Mouse (Mus musculus): ENCODE measurements around the gene Pakap. TPM values are rescaled to one million over a fixed set of nuclear protein-coding genes. Genes with fewer than 3 reads are reported as not detected.

Gene Pakap
- polyA plus RNA-seq, 1 experiment, result 6.3 TPM

DNA sequence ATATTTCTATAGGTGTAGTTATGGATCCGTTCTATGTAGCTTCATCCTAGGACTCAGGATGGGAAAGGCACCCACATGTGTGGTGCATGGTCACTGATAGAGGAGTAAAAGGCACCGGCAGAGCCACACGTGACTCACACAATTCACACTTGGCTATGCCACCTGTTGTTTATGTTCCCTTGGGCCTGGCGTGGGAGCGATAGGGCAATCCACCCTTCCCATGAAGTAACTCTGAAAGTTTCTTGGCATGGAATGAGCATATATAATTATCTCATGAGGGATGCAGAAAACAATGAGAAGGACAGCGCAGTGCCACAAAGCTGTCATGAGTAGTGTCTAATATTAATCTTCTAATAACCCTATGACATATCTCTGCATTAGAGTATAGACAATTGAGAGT, 162.1 kb downstream of the Pakap start:
- WGBS, result 38% methylated on average over 6 of the region's 6 CpGs
- TF ChIP-seq CTCF (IDR thresholded peaks at IDR 0.05; ENCODE audit: borderline replicate concordance, insufficient read depth, low read depth, low read length) (no peak), POLR2A (IDR thresholded peaks at IDR 0.05; ENCODE audit: borderline replicate concordance, insufficient read depth, low read length) (no peak)
- Histone ChIP-seq H3K4me3 (replicated peaks; ENCODE audit: insufficient read depth, low read depth, low read length) (no peak overlapping the region), H3K27ac (ENCODE audit: insufficient read depth, low read length) (no peak overlapping the region), H3K27me3 (ENCODE audit: control insufficient read depth, insufficient read depth, low read length) (no peaks in the 10 kb centered on the region), H3K4me1 (ENCODE audit: control insufficient read depth, insufficient read depth, low read length) (no peaks in the 10 kb centered on the region)
- DNase-seq, result no peak

DNA sequence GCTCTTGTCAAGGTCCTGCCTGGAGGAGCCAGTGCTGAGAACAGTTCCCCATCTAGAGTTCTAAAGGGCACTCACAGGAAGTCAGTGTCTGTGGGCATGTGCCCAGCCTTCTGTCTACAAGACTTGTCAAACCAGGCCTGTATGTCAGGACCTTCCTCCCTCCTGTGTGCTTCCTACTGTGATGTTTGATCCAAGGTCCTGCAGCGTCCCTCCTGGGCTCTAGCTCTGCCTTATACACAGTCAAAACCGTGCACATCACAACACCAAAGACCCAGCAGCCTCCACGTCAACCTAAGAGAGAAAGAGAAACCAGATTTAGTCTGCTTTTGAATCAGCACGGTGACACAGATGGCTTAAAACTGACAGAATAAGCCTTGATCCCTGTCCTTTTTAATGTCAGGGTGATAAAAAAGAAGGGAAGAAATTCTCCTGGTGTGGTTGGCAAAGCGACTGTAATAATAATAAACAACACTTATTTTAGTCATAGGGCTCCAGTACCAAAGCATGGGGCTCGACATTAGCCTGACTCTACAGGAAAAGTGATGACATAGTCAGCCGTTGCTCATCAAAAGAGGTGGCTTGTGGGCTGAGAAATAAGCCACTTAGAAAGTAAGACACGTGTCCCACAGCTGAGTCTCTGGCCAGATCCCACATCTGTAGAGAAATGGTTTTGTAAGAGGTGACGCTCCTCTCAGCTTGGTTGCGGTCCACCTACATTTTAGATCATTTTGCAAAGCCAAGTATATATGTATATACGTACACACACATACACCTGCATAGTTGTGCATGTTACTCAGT, 163.0 kb downstream of the Pakap start:
- TF ChIP-seq CTCF (IDR thresholded peaks at IDR 0.05; ENCODE audit: borderline replicate concordance, insufficient read depth, low read depth, low read length) (no peak), POLR2A (IDR thresholded peaks at IDR 0.05; ENCODE audit: borderline replicate concordance, insufficient read depth, low read length) (no peak)
- Histone ChIP-seq H3K27ac (ENCODE audit: insufficient read depth, low read length) (no peak overlapping the region), H3K4me3 (replicated peaks; ENCODE audit: insufficient read depth, low read depth, low read length) (no peak overlapping the region), H3K4me1 (ENCODE audit: control insufficient read depth, insufficient read depth, low read length) (no peaks in the 10 kb centered on the region), H3K27me3 (ENCODE audit: control insufficient read depth, insufficient read depth, low read length) (no peaks in the 10 kb centered on the region)
- DNase-seq, result no peak
- 70% methylated on average over 11 of the region's 11 CpGs for WGBS

DNA sequence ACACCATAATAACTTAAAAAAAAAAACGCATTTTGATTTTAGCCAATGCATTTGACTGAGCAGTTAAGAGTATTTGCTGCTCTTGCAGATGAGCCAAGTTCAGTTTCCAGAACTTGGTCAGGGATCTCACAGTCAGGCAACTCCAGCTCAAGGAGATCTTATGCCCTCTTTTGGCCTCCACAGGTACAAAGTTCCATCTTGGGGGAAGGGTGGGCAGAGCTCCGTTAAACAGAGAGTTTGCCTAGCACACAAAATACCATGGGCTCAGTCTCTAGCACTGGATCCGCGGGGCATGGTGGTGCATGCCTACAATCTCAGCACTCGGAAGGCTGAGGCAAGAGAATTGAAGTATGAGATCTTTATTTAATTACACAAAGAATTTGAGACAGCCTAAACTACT, 164.4 kb downstream of the Pakap start:
- Histone ChIP-seq H3K27me3 (ENCODE audit: control insufficient read depth, insufficient read depth, low read length) (no peaks in the 10 kb centered on the region), H3K27ac (ENCODE audit: insufficient read depth, low read length) (no peak overlapping the region), H3K4me1 (ENCODE audit: control insufficient read depth, insufficient read depth, low read length) (no peaks in the 10 kb centered on the region), H3K4me3 (replicated peaks; ENCODE audit: insufficient read depth, low read depth, low read length) (no peak overlapping the region)
- WGBS, result 83% methylated on average over 5 of the region's 5 CpGs
- TF ChIP-seq POLR2A (IDR thresholded peaks at IDR 0.05; ENCODE audit: borderline replicate concordance, insufficient read depth, low read length) (no peak), CTCF (IDR thresholded peaks at IDR 0.05; ENCODE audit: borderline replicate concordance, insufficient read depth, low read depth, low read length) (no peak)
- DNase-seq, result no peak

DNA sequence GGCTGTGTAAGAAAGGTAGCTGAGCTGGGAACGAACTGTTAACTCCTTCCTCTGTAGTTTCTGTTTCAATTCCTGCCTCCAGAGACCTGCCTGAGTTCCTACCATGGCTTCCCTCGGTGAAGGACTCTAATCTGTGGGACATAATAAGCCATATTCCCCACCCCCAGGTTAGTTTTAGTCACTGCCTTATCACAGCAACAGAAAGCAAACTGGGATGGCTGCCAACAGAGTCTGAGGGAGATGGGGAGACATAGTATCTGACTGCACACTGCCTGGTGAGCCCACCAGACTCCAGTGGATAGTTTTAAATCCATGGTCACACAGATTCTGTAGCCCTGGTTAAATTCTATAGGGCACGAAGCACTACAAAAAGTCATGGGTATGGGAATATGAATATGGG, 165.5 kb downstream of the Pakap start:
- TF ChIP-seq POLR2A (IDR thresholded peaks at IDR 0.05; ENCODE audit: borderline replicate concordance, insufficient read depth, low read length) (no peak), CTCF (IDR thresholded peaks at IDR 0.05; ENCODE audit: borderline replicate concordance, insufficient read depth, low read depth, low read length) (no peak)
- H3K4me3 ChIP-seq (replicated peaks; ENCODE audit: insufficient read depth, low read depth, low read length), result no peak overlapping the region
- no peak overlapping the region for H3K27ac ChIP-seq (ENCODE audit: insufficient read depth, low read length)
- H3K4me1 ChIP-seq (ENCODE audit: control insufficient read depth, insufficient read depth, low read length), result no peaks in the 10 kb centered on the region
- WGBS, result 75% methylated on average over 3 of the region's 3 CpGs
- H3K27me3 ChIP-seq (ENCODE audit: control insufficient read depth, insufficient read depth, low read length), result no peaks in the 10 kb centered on the region
- no peak for DNase-seq

DNA sequence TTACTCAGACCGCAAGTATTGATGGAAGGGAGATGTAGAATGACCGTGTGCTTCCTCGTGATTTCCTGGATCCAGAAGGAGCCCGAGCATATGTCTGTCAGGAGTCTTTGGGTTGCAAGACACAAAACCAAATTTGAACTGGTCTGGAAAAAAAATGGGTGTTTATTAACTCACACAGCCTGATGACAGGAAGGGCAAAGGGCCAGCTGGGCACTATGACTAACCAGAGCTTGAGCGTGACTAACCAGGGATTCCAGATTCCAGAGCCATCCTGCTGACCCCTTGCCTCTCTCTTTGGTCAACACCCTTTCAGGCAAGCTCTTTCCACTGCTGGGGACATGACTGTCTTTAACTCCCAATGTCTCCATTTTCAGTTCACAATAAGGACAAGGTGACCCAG, 167.4 kb downstream of the Pakap start:
- no peak for DNase-seq
- 85% methylated on average over 5 of the region's 5 CpGs for WGBS
- TF ChIP-seq POLR2A (IDR thresholded peaks at IDR 0.05; ENCODE audit: borderline replicate concordance, insufficient read depth, low read length), result no peak
- TF ChIP-seq CTCF (IDR thresholded peaks at IDR 0.05; ENCODE audit: borderline replicate concordance, insufficient read depth, low read depth, low read length), result no peak

DNA sequence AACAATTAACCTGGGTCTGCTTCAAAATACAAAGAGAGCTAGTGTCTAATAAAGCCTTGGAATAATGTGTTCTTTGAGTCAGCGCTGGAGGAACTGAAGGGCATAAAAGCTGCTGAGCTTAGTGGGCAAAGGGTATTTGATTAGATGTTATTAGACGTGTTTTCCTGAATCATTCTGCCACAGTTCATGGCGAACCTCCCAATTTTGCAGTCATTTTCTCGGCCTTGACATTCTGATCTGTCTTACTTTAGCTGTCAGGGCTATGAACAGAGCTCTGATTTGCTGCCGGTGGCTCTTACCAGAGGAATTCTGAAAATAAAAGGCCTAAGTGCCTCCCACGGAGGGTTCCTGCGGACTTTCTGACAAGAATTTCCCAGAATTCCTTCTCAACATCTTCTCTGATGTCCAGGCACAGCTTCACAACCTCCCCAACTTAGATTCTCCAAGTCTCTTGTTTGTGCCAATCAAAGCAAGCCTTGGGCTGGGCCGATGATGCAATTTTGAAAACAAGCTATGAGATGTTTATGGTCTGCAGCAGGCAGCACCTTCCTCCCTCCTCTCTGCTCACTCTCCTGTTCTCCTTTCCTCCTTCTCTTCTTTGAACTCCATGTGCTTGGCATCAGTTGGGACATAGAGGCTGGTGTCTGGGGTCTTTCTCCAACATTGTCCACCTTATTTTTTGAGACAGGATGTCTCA, 171.0 kb downstream of the Pakap start:
- Histone ChIP-seq H3K4me1 (ENCODE audit: control insufficient read depth, insufficient read depth, low read length) (no peaks in the 10 kb centered on the region), H3K27ac (ENCODE audit: insufficient read depth, low read length) (no peak overlapping the region), H3K4me3 (replicated peaks; ENCODE audit: insufficient read depth, low read depth, low read length) (no peak overlapping the region), H3K27me3 (ENCODE audit: control insufficient read depth, insufficient read depth, low read length) (no peaks in the 10 kb centered on the region)
- DNase-seq, result no peak
- 42% methylated on average over 8 of the region's 8 CpGs for WGBS
- TF ChIP-seq CTCF (IDR thresholded peaks at IDR 0.05; ENCODE audit: borderline replicate concordance, insufficient read depth, low read depth, low read length), result no peak
- no peak for TF ChIP-seq POLR2A (IDR thresholded peaks at IDR 0.05; ENCODE audit: borderline replicate concordance, insufficient read depth, low read length)

More for the DNA sequence above, 167.4 kb downstream of the Pakap start:
- H3K4me3 ChIP-seq (replicated peaks; ENCODE audit: insufficient read depth, low read depth, low read length), result no peak overlapping the region
- H3K27ac ChIP-seq (ENCODE audit: insufficient read depth, low read length), result no peak overlapping the region
- no peaks in the 10 kb centered on the region for H3K27me3 ChIP-seq (ENCODE audit: control insufficient read depth, insufficient read depth, low read length)
- no peaks in the 10 kb centered on the region for H3K4me1 ChIP-seq (ENCODE audit: control insufficient read depth, insufficient read depth, low read length)

DNA sequence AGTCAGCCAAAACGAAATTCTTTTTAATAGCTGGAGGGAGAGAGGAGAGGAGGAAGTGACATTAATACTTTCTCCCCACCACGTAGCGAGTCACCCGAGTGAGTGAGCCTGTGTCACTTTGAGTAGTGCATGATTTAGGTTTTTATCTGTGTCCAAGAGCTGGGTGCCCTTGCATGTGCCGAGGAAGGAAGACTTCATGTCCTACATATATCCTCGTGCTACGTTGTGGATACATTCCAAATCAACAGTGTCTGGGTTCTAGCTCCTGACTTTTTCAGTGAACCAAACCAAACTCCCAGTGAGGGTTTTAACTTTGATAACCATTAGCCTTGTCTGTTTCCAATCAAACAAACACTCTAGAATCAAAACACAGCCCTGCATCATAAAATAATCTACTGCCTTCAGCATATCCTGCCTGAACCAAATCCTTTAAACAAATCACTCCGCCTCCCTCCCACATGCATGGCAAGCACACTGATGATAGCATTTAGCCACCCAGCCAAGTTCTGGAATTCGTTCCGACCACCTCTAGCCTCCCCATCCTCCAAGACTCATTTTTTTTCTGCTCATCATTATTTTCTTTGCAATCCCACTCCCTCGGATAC, 175.4 kb downstream of the Pakap start:
- TF ChIP-seq CTCF (IDR thresholded peaks at IDR 0.05; ENCODE audit: borderline replicate concordance, insufficient read depth, low read depth, low read length), result no peak
- TF ChIP-seq POLR2A (IDR thresholded peaks at IDR 0.05; ENCODE audit: borderline replicate concordance, insufficient read depth, low read length), result no peak
- DNase-seq, result no peak
- Histone ChIP-seq H3K4me3 (replicated peaks; ENCODE audit: insufficient read depth, low read depth, low read length) (no peak overlapping the region), H3K27me3 (ENCODE audit: control insufficient read depth, insufficient read depth, low read length) (no peaks in the 10 kb centered on the region), H3K4me1 (ENCODE audit: control insufficient read depth, insufficient read depth, low read length) (no peaks in the 10 kb centered on the region), H3K27ac (ENCODE audit: insufficient read depth, low read length) (no peak overlapping the region)
- 82% methylated on average over 11 of the region's 11 CpGs for WGBS

All from cerebellum, adult 2 months (tissue).